Mouse (Mus musculus) testis, adult 2 months (tissue): ENCODE measurements at regions not wholly inside any gene's neighbourhood (a gene's known extent, or its start where the extent isn't known, plus 50 kb on each side); places are given as distances from the start of the nearest gene placed in this dataset.

Experiments used
- H3K27ac ChIP-seq: fragments of 200-500 bp; 2 replicates; pipeline ENCODE4 v1.5.1; 2012; ENCODE audit warnings: low read depth, low read length; ENCODE audit not compliant: control insufficient read depth, insufficient read depth
- H3K27me3 ChIP-seq: fragments of 200-500 bp; 2 replicates; pipeline ENCODE4 v1.6.1; 2012; ENCODE audit warnings: mild to moderate bottlenecking, low read length, moderate library complexity; ENCODE audit not compliant: control insufficient read depth, insufficient read depth
- H3K36me3 ChIP-seq: fragments of 200-500 bp; 2 replicates; pipeline ENCODE4 v1.6.1; 2012; ENCODE audit warnings: mild to moderate bottlenecking, low read length; ENCODE audit not compliant: control insufficient read depth, insufficient read depth
- H3K4me1 ChIP-seq: fragments of 200-500 bp; 2 replicates; pipeline ENCODE4 v1.6.1; 2012; ENCODE audit warnings: low read length; ENCODE audit not compliant: control insufficient read depth, insufficient read depth
- H3K4me3 ChIP-seq: fragments of 200-500 bp; 2 replicates; pipeline ENCODE4 v1.5.1; 2012; ENCODE audit warnings: low read depth, mild to moderate bottlenecking, low read length, moderate library complexity, mixed read lengths; ENCODE audit not compliant: control insufficient read depth
- CTCF ChIP-seq: fragments of 200-500 bp; IDR thresholded peaks from 2 replicates; pipeline ENCODE4 v1.5.1; 2012; ENCODE audit warnings: low read depth, mild to moderate bottlenecking, inconsistent platforms, low read length, moderate library complexity; ENCODE audit not compliant: control insufficient read depth, insufficient read depth, insufficient replicate concordance
- POLR2A ChIP-seq: fragments of 200-500 bp; IDR thresholded peaks from 2 replicates; pipeline ENCODE4 v1.6.1; 2012; ENCODE audit warnings: low read depth, mild to moderate bottlenecking, inconsistent platforms, low read length, moderate library complexity; ENCODE audit not compliant: control insufficient read depth

- H3K36me3 ChIP-seq = no peaks in the 10 kb centered on the region
- no peaks in the 10 kb centered on the region for H3K27me3 ChIP-seq
- H3K4me3 ChIP-seq = no peak overlapping the region
- TF ChIP-seq POLR2A (no peak), CTCF (no peak)
- H3K4me1 ChIP-seq = no peaks in the 10 kb centered on the region
- no peak overlapping the region for H3K27ac ChIP-seq
Measured at GRCm38 (mm10) chr6:147349566-147350237, 85.7 kb upstream of the Pthlh start.

DNA sequence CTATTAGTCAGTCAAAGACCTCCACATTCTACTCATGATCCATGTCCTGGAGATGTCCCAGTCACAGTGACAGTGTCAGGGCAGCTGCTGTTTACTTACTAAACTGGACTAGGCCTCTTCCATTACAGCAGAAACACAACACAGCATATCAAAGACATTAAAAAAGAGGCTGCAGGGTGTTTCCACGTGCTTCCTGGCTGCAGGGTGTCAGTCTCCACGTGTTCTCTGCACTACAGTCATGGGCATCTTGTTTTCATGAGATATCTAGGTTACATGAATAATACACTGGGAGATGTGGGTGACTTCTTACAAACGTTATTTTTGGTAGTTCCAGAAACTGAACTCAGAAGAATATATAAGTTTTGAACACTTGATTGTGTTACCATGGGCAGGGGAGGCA is 84.6 kb upstream of the Pthlh start:
- Histone ChIP-seq H3K27ac (no peak overlapping the region), H3K4me3 (no peak overlapping the region)
- no peak for TF ChIP-seq CTCF
- no peak for TF ChIP-seq POLR2A

DNA sequence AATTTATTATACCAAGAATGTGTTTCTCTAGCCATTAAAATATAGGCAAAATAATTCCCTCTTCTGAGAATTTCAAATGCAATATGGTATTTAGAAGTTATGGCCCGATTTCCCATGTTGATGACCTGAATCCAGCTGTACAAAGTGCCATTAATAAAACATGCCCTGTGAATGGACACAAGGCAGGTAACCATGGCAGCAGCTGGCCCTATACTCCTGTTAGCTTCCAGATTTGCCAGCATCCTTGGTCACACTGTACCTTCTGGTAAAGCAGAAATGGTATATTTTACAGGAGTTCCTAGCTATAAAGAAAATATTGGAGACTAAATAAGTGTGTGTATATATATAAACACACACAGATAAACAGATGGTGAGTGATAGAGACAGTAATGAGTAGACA is 77.1 kb upstream of the Pthlh start:
- Histone ChIP-seq H3K27me3 (no peaks in the 10 kb centered on the region), H3K36me3 (no peaks in the 10 kb centered on the region), H3K4me1 (no peaks in the 10 kb centered on the region), H3K27ac (no peak overlapping the region), H3K4me3 (no peak overlapping the region)
- TF ChIP-seq POLR2A = no peak
- TF ChIP-seq CTCF = no peak

More for the DNA sequence above, 84.6 kb upstream of the Pthlh start:
- Histone ChIP-seq H3K4me1 (no peaks in the 10 kb centered on the region), H3K27me3 (no peaks in the 10 kb centered on the region), H3K36me3 (no peaks in the 10 kb centered on the region)

GRCm38 (mm10) chr6:147332976-147333375 is 69.0 kb upstream of the Pthlh start:
- no peak overlapping the region for H3K4me3 ChIP-seq
- H3K36me3 ChIP-seq = no peaks in the 10 kb centered on the region
- no peaks in the 10 kb centered on the region for H3K4me1 ChIP-seq
- TF ChIP-seq CTCF (no peak), POLR2A (no peak)
- H3K27ac ChIP-seq = no peak overlapping the region
- H3K27me3 ChIP-seq = no peaks in the 10 kb centered on the region

DNA sequence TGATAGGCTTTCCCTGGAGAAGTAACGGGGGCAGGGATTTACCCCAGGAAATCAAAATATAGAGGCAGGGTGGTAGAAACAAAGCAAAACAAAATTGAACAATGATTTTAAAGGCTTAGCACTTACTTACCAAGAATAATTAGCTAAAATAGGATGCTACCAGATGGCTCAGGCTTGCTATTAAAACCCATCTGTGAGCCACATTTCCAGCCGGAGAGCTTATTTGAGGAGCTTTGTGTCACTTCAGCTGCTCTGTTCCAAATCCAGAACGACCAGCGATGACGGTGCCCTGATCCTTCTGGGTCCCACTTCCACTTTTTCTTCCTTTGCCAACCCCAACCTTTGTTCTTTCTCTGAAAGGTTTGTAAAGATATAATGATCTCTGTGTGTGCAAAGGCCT is 65.2 kb upstream of the Pthlh start:
- no peak overlapping the region for H3K27ac ChIP-seq
- H3K4me3 ChIP-seq = no peak overlapping the region
- no peaks in the 10 kb centered on the region for H3K36me3 ChIP-seq
- H3K4me1 ChIP-seq = no peaks in the 10 kb centered on the region
- no peaks in the 10 kb centered on the region for H3K27me3 ChIP-seq
- TF ChIP-seq CTCF (no peak), POLR2A (no peak)

- Histone ChIP-seq H3K4me3 (no peak overlapping the region), H3K4me1 (no peaks in the 10 kb centered on the region), H3K36me3 (no peaks in the 10 kb centered on the region), H3K27me3 (no peaks in the 10 kb centered on the region), H3K27ac (no peak overlapping the region)
- TF ChIP-seq CTCF (no peak), POLR2A (no peak)
Measured at GRCm38 (mm10) chr6:147324336-147324735, 60.4 kb upstream of the Pthlh start.

- TF ChIP-seq CTCF (no peak), POLR2A (no peak)
- Histone ChIP-seq H3K4me3 (no peak overlapping the region), H3K27ac (no peak overlapping the region), H3K36me3 (no peaks in the 10 kb centered on the region), H3K4me1 (no peaks in the 10 kb centered on the region), H3K27me3 (no peaks in the 10 kb centered on the region)
Measured at GRCm38 (mm10) chr6:147318106-147318505, 54.1 kb upstream of the Pthlh start.

GRCm38 (mm10) chr6:147316702-147317468 is 52.9 kb upstream of the Pthlh start:
- TF ChIP-seq POLR2A = no peak
- Histone ChIP-seq H3K4me1 (no peaks in the 10 kb centered on the region), H3K27me3 (no peaks in the 10 kb centered on the region), H3K27ac (no peak overlapping the region), H3K36me3 (no peaks in the 10 kb centered on the region), H3K4me3 (no peak overlapping the region)
